In genomic region chr8:83443052-83443400, GRCm38 (mm10) we compare ENCODE assay signal across 8 mouse cellular contexts. TPM values are rescaled to one million over a fixed set of nuclear protein-coding genes. Genes with fewer than 3 reads are reported as not detected.
DNase-seq lines count a peak whose midpoint lies in the region; ATAC-seq and TF ChIP-seq lines count a peak whose summit lies in the region.

No protein-coding gene starts in this region.

- H3K27me3 ChIP-seq in embryonic facial prominence, embryonic 14.5 days (replicated peaks; ENCODE audit: control insufficient read depth, insufficient read depth, low read length), result no peaks in the 10 kb centered on the region
- no peaks in the 10 kb centered on the region for H3K27me3 ChIP-seq in intestine, embryonic 14.5 days (replicated peaks; ENCODE audit: control insufficient read depth, insufficient read depth, low read length)
- H3K27me3 ChIP-seq in myocyte (ENCODE audit: control insufficient read depth, insufficient read depth, insufficient read length), result no peaks in the 10 kb centered on the region

- intact Hi-C loops in left cerebral cortex, adult 2 months (cut with DNase I), result no loop called here
- intact Hi-C loops in left cerebral cortex, postnatal 36 days (cut with DNase I), result loop anchor here (10.0 kb wide), 2 partner anchors 122 to 162 kb away; partner anchors contain the start of genes Dnajb1, Ndufb7 and Tecr

- H3K4me2 ChIP-seq in embryonic facial prominence, embryonic 14.5 days (ENCODE audit: low read depth, low read length), result peak overlapping the region; percentile 70
- H3K4me2 ChIP-seq in intestine, embryonic 14.5 days (ENCODE audit: low read length), result peak overlapping the region; percentile 74
- peak overlapping the region; percentile 97 for H3K4me2 ChIP-seq in myocyte (ENCODE audit: low read depth)

- no peak for ATAC-seq in embryonic facial prominence, embryonic 14.5 days (ENCODE audit: low read depth)
- peak; percentile 28 for ATAC-seq in intestine, embryonic 14.5 days (replicated peaks; ENCODE audit: low FRiP score, low TSS enrichment, low read depth)

- no peak for TF ChIP-seq POLR2A in myocyte (IDR thresholded peaks at IDR 0.05; ENCODE audit: insufficient read length, low read depth)

- peak overlapping the region; percentile 94 for H3K9ac ChIP-seq in embryonic facial prominence, embryonic 14.5 days (ENCODE audit: low read depth, low read length)
- H3K9ac ChIP-seq in intestine, embryonic 14.5 days (ENCODE audit: low read length), result peak overlapping the region; percentile 50

- peak overlapping the region; percentile 89 for H3K27ac ChIP-seq in left cerebral cortex, adult 2 months
- peak overlapping the region; percentile 89 for H3K27ac ChIP-seq in embryonic facial prominence, embryonic 14.5 days (replicated peaks; ENCODE audit: low read depth, low read length)
- H3K27ac ChIP-seq in intestine, embryonic 14.5 days (ENCODE audit: low read depth), result peak overlapping the region; percentile 91

- H3K9me3 ChIP-seq in embryonic facial prominence, embryonic 14.5 days (ENCODE audit: control insufficient read depth, low read length), result no peaks in the 10 kb centered on the region
- no peaks in the 10 kb centered on the region for H3K9me3 ChIP-seq in intestine, embryonic 14.5 days (ENCODE audit: control insufficient read depth, low read length)

- H3K36me3 ChIP-seq in embryonic facial prominence, embryonic 14.5 days (ENCODE audit: control insufficient read depth, insufficient read depth, low read length), result no peaks in the 10 kb centered on the region
- peaks cover 4% of the 10 kb centered on the region; the same call in 1 of the 2 replicates for H3K36me3 ChIP-seq in intestine, embryonic 14.5 days (ENCODE audit: control insufficient read depth, insufficient read depth, low read length)
- H3K36me3 ChIP-seq in myocyte (ENCODE audit: control insufficient read depth, insufficient read depth), result no peaks in the 10 kb centered on the region

- peak overlapping the region; percentile 67 for H3K4me3 ChIP-seq in left cerebral cortex, adult 2 months
- peak overlapping the region; percentile 89 for H3K4me3 ChIP-seq in embryonic facial prominence, embryonic 14.5 days (ENCODE audit: low read depth, low read length)
- H3K4me3 ChIP-seq in intestine, embryonic 14.5 days (ENCODE audit: low read depth, low read length), result peak overlapping the region; percentile 94
- H3K4me3 ChIP-seq in myocyte, result peak overlapping the region; percentile 49

- H3K79me2 ChIP-seq in myocyte (ENCODE audit: control insufficient read depth, insufficient read depth), result peaks cover 23% of the 10 kb centered on the region

- 26% methylated on average over 5 of the region's 5 CpGs for WGBS in embryonic facial prominence, embryonic 14.5 days
- WGBS in intestine, embryonic 14.5 days, result 30% methylated on average over 5 of the region's 5 CpGs

- peaks cover 10% of the 10 kb centered on the region for H3K4me1 ChIP-seq in embryonic facial prominence, embryonic 14.5 days (ENCODE audit: control insufficient read depth, insufficient read depth, low read length)
- H3K4me1 ChIP-seq in intestine, embryonic 14.5 days (replicated peaks; ENCODE audit: control insufficient read depth, insufficient read depth, low read length), result peaks cover 10% of the 10 kb centered on the region; the same call in 1 of the 2 replicates

- no peak for TF ChIP-seq CTCF in left cerebral cortex, adult 2 months (IDR thresholded peaks at IDR 0.05)

- DNase-seq in left cerebral cortex, adult 2 months (ENCODE audit: extremely low spot score in 1 of 2, low spot score in 2 of 2), result no peak
- DNase-seq in left cerebral cortex, postnatal 36 days (ENCODE audit: low spot score in 2 of 2), result no peak
- no peak for DNase-seq in embryonic facial prominence, embryonic 14.5 days (ENCODE audit: low spot score)
- DNase-seq in intestine, embryonic 14.5 days (ENCODE audit: low spot score), result no peak
- no peak for DNase-seq in adrenal gland, adult 8-10 months
- DNase-seq in right cerebral cortex, postnatal 36 days (ENCODE audit: low spot score in 2 of 2), result no peak
- DNase-seq in kidney, adult 18-20 months, result no peak

- no peak overlapping the region for H3ac ChIP-seq in myocyte (ENCODE audit: control insufficient read depth, insufficient read length)

TF ChIP-seq in myocyte, 11 proteins besides CTCF, POLR2A, EP300 and RAD21:
- TF ChIP-seq TCF3 (IDR thresholded peaks at IDR 0.05; ENCODE audit: insufficient read length, low read depth), result no peak
- TF ChIP-seq REST (IDR thresholded peaks at IDR 0.05; ENCODE audit: insufficient read depth, insufficient read length), result no peak
- no peak for TF ChIP-seq MAX (IDR thresholded peaks at IDR 0.05; ENCODE audit: low read depth)
- no peak for TF ChIP-seq E2F4 (IDR thresholded peaks at IDR 0.05; ENCODE audit: insufficient read depth)
- TF ChIP-seq CEBPB (IDR thresholded peaks at IDR 0.05; ENCODE audit: insufficient read depth, poor library complexity, severe bottlenecking), result no peak
- TF ChIP-seq MYOD1 (IDR thresholded peaks at IDR 0.05; ENCODE audit: control insufficient read depth in 1 of 3, insufficient read length in 2 of 3, low read depth in 2 of 3), result no peak
TF ChIP-seq in myocyte: peak in this region for 0.

RNA-seq across cellular contexts. Expression of gene Scoc, which starts 15.2 kb away (rescaled TPM):
- 100 to 1,000 TPM; 210 to 211 TPM for total RNA-seq in left cerebral cortex, adult 2 months (2021)
- 100 to 1,000 TPM; 207 to 231 TPM for total RNA-seq in left cerebral cortex, postnatal 36 days (2021)
- 119 and 129 TPM in 2 replicates for polyA plus RNA-seq in embryonic facial prominence, embryonic 14.5 days (2014; fragmentation: Nextera tagmentation; extraction: Ambion mirVana)
- 92.4 and 101 TPM in 2 replicates for polyA plus RNA-seq in intestine, embryonic 14.5 days (2014; fragmentation: Nextera tagmentation; extraction: Ambion mirVana)
- 22.4 TPM for polyA plus RNA-seq in myocyte (2012; fragmentation: generic; extraction: Trizol)
- 10 to 100 TPM; 64.7 to 84.2 (median 75.1) TPM for total RNA-seq in adrenal gland, adult 8-10 months (2022)

RNA-seq across cellular contexts. Expression of gene Clgn, which starts 53.4 kb away (rescaled TPM):
- 1 to 10 TPM; 8.7 to 8.8 TPM for total RNA-seq in left cerebral cortex, adult 2 months (2021)
- total RNA-seq in left cerebral cortex, postnatal 36 days (2021), result 10 to 100 TPM in 1 of 2 experiments, 1 to 10 TPM in 1; 8.3 to 10.4 TPM
- polyA plus RNA-seq in embryonic facial prominence, embryonic 14.5 days (2014; fragmentation: Nextera tagmentation; extraction: Ambion mirVana), result 4.1 TPM in 2 replicates
- polyA plus RNA-seq in intestine, embryonic 14.5 days (2014; fragmentation: Nextera tagmentation; extraction: Ambion mirVana), result 0.58 and 0.75 TPM in 2 replicates
- polyA plus RNA-seq in myocyte (2012; fragmentation: generic; extraction: Trizol), result not detected
- total RNA-seq in adrenal gland, adult 8-10 months (2022), result under 1 TPM in 2 of 4 experiments, not detected in 2; 0.07 to 0.24 TPM

Comparison
In these comparisons a context has a peak if more than half of its experiments do, and no peak if none do; other contexts are left out.
1. RNA of gene Clgn, which starts 53.4 kb away (total RNA-seq): 8.3 to 10.4 TPM in left cerebral cortex, postnatal 36 days and 8.7 to 8.8 TPM in left cerebral cortex, adult 2 months; 0.07 to 0.24 TPM in adrenal gland, adult 8-10 months; every median in the first group is over 4 times any median in the second.
2. Peak in every context shown above with its lines, with median percentiles within 50 percentile points of each other: H3K27ac ChIP-seq, H3K4me3 ChIP-seq and H3K4me2 ChIP-seq.